Mouse (Mus musculus): ENCODE measurements around the gene Pam.

Gene Pam

GRCm38 (mm10) chr1:97827566-97827965, 267.9 kb downstream of the Pam start:
- DNase-seq (ENCODE audit: low spot score), result no peak

- no peak for DNase-seq (ENCODE audit: low spot score)
Measured at GRCm38 (mm10) chr1:97822904-97823303, 272.5 kb downstream of the Pam start.

GRCm38 (mm10) chr1:97822203-97822602, 273.2 kb downstream of the Pam start:
- DNase-seq (ENCODE audit: low spot score), result peak; percentile 12

GRCm38 (mm10) chr1:97821282-97821681, 274.2 kb downstream of the Pam start:
- no peak for DNase-seq (ENCODE audit: low spot score)

GRCm38 (mm10) chr1:97809255-97809912, 286.1 kb downstream of the Pam start:
- peak; percentile 51 for DNase-seq (ENCODE audit: low spot score)

GRCm38 (mm10) chr1:97804520-97804919, 290.9 kb downstream of the Pam start:
- no peak for DNase-seq (ENCODE audit: low spot score)

- peak; percentile 52 for DNase-seq (ENCODE audit: low spot score)
Measured at GRCm38 (mm10) chr1:97802207-97802902, 293.1 kb downstream of the Pam start.

- no peak for DNase-seq (ENCODE audit: low spot score)
Measured at GRCm38 (mm10) chr1:97795936-97796335, 299.5 kb downstream of the Pam start.

GRCm38 (mm10) chr1:97794110-97794509, 301.3 kb downstream of the Pam start:
- DNase-seq (ENCODE audit: low spot score), result no peak

GRCm38 (mm10) chr1:97788490-97788889, 307.0 kb downstream of the Pam start:
- DNase-seq (ENCODE audit: low spot score), result no peak

GRCm38 (mm10) chr1:97787674-97788073, 307.8 kb downstream of the Pam start:
- DNase-seq (ENCODE audit: low spot score), result no peak

GRCm38 (mm10) chr1:97785685-97786393, 309.6 kb downstream of the Pam start:
- no peak for DNase-seq (ENCODE audit: low spot score)

- DNase-seq (ENCODE audit: low spot score), result no peak
Measured at GRCm38 (mm10) chr1:97784928-97785327, 310.5 kb downstream of the Pam start.

GRCm38 (mm10) chr1:97781674-97782073, 313.8 kb downstream of the Pam start:
- no peak for DNase-seq (ENCODE audit: low spot score)

GRCm38 (mm10) chr1:97773973-97774372, 321.5 kb downstream of the Pam start:
- DNase-seq (ENCODE audit: low spot score), result no peak

- no peak for DNase-seq (ENCODE audit: low spot score)
Measured at GRCm38 (mm10) chr1:97773362-97773761, 322.1 kb downstream of the Pam start.

GRCm38 (mm10) chr1:97771727-97772126, 323.7 kb downstream of the Pam start:
- DNase-seq (ENCODE audit: low spot score), result no peak

GRCm38 (mm10) chr1:97771118-97771517, 324.3 kb downstream of the Pam start:
- no peak for DNase-seq (ENCODE audit: low spot score)

- peak; percentile 96 for DNase-seq (ENCODE audit: low spot score)
Measured at GRCm38 (mm10) chr1:97769904-97770753, 325.3 kb downstream of the Pam start, which contains the start of the genes Gin1 and Ppip5k2. Gene Gin1, plus strand, starts transcription at chr1:97770172. Gene Ppip5k2, minus strand, starts transcription at chr1:97770411.

GRCm38 (mm10) chr1:97769294-97769903, 326.0 kb downstream of the Pam start:
- peak; percentile 50 for DNase-seq (ENCODE audit: low spot score)

- DNase-seq (ENCODE audit: low spot score), result no peak
Measured at GRCm38 (mm10) chr1:97768906-97769293, 326.5 kb downstream of the Pam start.

- DNase-seq (ENCODE audit: low spot score), result no peak
Measured at GRCm38 (mm10) chr1:97768089-97768488, 327.4 kb downstream of the Pam start.

Data from embryo, embryonic 10.5 days (tissue).